Mouse (Mus musculus): ENCODE results near the gene Prlhr.

The Prlhr gene

DNA sequence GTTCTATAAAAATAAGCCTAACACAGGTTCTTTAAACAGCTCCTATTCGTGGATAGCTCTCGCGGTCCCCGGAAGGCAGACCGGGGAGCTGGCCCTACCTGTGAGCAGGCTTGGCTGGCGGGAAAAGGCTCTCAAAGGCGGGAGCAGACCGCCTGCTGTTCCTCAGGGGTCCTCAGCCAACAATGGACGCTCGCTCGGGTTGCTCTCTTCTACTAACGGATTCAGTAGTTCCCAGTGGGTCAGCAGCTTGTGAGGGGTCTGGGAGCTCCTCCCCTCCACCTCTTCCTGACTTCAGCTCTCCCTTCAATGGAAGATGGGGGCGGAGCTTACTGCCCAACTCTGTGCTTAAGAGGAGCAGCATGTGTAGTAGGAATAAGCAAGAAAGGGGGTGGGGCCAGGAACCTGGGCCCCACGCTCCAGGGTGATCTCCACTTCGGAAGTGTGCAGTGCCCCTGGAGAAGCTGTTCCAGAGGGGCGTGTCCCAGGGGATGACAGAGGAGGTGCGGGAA, at the start of gene Prlhr:
Prlhr (minus strand) TSS at position 51 of the 509 bp plus-strand sequence.
- no peak for DNase-seq

DNA sequence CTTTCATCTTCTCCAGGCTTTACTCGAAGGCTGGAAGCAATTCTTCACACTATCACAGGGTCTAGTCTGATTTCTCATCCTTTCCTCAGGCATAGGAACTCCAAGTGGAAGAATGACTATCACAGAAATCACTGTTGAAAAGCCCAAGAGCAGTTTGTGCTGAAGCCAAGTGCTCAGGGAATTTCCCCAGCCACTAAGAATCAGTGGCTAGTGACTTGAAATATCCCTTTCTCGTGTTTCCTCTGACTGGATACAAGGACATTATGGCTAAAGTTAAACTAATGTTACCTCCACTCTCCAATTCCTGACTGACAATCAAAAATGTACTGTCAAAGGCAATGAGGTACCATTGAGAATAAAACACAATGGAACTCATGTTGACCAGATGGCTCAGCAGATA, 47.0 kb upstream of the Prlhr start:
- no peak for DNase-seq

DNA sequence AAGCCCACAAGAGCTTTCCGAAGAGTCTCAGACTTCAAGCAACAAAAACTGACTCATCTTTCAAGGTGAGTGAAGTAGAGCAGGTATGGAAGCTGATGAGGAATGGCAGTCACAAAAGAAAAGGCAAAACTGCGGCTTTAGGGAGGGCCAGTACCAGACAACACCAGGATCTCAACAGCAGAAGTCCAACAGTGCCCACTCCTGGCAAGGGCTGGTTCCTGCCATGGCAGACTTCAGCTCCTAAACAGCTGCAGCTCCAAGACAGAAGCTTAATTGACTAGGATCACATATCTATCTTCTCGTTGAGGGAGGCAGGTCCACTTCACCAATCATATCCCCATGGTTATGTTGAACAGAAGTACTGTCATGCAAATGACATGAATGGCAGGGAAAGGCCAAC, 45.3 kb upstream of the Prlhr start:
- DNase-seq, result no peak

DNA sequence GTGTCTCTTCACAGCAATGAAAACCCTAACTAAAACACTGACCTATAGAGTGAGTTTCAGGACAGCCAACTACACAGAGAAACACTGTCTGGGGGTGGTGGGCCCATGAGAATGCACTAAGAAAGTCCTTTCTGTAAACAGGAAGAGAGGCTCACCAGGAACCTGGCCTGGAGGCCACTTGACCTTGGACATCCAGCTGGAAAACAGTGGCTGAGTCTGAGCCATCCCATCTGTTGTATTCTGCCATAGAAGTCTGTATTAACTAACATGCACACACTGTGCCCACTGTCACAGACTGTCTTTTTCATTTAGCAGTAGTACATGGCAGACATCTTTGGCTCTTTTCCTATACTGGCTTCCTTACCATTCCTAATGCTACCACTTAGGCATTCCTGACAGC, 32.1 kb upstream of the Prlhr start:
- DNase-seq, result peak; percentile 14 to 16

DNA sequence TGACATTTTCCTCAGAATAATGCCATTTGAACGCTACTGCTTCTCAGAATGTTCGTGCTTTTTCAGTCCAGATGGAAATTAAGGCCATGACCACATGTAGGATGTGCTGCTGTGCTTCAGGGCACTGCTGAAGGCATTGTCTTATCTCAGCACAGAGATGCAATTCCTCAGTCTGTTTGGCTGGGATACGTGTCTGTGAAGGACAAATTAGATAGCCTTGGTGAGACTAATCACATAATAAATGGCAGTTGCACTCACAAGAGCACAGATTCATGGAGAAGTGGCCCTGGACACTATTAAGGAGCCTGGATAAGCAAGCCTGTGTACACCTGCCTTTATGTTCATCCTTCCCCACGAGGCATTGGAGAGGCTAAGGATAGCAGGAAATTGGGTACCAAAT, 29.1 kb upstream of the Prlhr start:
- DNase-seq, result no peak

DNA sequence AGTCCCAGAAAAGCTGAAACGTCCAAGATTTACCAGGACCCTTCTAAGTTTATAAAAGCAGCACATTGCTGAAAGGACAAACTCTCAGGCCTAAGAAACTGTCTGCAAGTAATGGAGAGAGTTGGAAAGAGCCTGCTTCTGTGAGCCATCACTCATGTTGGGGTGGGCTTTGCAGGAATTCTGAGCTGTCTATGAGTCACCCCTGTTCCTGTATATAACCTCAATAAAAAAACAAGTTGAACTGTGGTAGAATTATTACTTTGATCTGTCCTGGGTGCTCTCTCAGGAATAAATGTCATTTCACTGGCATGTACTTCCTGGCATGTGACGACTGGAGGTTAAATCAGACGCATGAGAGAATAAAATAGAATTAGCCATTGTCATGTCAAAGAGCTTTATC, 27.7 kb upstream of the Prlhr start:
- DNase-seq, result no peak

DNA sequence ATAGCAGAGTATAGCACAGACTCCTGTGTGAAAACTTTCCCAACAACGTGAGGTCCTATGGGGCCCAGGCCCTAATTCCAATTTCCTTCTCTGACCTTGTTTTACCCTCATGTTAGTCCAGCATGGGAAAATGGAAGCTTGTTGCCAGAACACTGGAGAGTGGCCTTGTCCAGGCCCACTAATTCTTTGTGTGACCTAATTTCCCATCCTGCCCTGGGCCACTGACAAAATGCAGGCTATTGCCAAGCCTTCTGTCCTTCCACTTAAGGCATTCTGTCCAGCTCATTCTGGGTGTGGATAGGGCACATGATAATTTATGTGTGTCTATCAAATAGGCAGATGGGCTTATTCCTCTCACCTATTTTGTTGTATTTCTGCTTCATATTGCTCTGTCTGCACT, 21.5 kb upstream of the Prlhr start:
- DNase-seq, result no peak

DNA sequence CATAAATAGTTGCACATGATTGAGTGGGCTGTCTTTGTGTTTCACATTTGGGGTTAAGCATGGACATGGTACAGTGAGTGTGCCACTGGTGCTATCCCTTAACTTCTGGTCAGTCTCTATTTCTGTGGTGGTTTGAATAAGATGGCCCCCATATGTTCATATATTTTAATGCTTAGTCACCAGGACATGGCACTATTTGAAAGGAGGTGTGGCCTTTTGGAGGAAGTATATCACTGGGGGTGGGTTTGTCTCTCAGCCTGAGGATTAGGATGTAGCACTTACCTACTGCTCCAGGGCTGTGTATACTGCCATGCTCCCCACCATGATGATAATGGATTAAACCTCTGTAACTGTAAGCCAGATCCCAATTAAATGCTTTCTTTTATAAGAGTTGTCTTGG, 17.2 kb upstream of the Prlhr start:
- DNase-seq, result no peak

DNA sequence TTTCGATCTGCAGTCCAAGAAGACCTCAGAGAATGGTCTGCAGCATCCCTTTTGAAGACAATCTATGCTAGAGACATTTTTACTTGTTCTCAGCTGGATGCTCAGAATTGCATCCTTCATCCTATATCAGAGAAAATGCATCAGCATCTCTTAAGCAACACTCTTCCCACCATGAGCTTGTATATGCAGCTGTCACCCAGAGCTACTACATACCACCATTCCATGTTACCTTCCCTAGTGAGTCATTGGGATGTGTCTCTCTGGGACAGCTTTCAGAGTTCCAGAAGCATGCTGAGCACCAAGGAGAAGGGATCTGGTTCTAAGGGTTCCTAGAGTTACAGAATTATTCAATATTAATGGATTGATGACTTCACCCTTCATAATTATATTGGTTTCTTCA, 10.8 kb upstream of the Prlhr start:
- no peak for DNase-seq

DNA sequence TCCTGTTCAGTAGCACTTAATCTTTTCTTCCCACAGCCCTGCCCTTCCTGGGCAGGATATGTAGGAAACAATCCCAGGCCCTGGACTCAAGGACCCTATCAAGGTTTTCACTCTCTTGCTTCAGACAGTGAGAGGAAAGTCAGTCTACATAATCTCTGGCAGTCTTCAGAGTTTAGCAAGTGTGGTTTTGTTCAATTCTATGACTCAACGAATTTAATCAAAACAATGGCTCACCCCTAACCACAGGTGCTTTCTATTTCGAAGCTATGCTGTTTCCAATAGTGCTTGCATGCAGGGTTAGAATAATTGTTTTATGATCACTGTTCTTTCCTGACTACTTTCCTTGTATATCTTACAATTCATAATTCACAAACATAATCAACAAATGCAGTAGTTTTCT, 9.7 kb upstream of the Prlhr start:
- DNase-seq, result no peak

DNA sequence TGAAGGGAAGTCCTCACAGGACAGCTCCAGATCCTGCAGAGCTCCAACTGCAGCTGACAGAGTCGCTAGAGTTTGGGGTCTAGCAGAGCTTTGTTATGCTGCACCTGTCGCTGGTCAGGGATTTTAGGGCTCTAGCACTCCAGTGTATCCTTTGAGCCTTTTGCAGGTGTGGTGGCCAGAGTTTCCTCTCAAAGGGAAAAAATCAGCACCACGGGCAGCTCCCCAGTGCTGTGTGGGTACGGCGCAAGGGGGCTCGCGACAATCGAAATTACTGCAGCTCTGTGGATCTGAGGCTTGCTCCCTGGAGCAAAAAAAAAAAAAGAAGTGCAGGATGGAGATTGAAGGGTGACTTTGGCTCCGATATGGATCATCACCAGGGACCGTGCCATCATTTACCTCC, 742 bp upstream of the Prlhr start:
- DNase-seq, result peak; percentile 48 to 87

DNA sequence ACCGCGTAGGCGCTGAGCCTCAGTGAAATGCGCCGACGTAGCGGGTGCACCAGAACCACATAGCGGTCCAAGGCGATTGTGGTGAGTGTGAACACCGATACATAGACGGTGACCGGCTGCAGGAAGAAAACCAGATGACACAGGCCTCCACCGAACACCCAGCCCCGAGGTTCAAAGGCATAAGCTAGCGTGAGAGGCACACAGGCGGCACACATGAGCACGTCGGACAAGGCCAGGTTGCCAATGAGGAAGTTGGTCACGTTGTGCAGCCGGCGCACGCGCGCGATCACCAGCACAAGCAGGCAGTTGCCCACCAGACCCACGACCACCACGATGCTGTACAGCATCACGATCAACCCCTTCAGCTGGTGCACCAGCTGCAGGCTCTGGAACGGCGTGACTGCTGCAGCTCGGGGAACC, 506 bp downstream of the Prlhr start:
- DNase-seq, result no peak

DNA sequence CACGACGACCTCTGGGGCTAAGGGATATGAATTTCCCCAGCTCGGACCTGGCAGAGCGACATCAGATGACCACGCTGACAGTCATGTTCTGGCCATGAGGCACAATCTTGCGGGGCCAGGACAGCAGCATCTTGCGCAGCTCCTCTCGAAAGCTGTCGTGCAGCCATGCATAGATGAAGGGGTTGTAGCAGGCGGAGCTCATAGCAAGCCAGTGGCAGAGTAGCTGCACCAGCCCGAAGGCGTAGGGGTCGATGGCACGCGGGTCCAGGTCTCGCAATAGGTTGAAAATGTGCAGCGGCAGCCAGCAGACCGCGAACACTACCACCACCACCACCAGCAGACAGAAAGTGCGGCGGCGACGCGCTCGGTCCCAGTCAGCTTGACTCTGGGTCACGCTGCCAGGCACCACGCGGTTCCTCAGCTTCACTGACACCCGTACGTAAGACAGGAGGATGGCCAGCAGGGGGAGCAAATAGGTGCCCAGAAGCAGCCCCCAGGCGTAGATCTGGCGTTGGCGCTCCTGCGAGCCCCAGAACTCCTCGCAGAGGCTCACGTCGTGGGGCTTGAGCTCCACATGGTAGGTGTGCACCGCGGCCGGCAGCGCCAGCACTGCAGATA, 1.0 kb downstream of the Prlhr start:
- DNase-seq, result peak; percentile 52 to 83

DNA sequence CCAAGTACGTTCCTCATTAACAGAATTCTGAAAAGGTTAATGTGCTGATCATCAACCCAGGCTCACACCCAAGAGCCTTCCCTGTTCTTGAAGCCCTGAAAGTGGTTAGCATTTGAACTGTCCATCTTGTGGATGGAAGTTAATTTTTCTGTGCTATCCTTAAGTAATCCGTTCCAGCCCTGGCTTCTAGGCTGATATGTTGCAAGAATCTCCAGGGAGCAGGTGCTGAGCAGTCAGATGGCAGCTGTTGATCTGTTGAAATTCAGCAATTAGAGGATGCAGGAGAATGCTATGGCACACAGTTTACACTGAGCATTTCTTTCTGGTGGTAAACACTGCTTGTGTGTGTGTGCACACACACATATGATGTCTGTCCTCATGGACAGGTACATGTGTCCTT, 2.4 kb downstream of the Prlhr start:
- DNase-seq, result no peak

DNA sequence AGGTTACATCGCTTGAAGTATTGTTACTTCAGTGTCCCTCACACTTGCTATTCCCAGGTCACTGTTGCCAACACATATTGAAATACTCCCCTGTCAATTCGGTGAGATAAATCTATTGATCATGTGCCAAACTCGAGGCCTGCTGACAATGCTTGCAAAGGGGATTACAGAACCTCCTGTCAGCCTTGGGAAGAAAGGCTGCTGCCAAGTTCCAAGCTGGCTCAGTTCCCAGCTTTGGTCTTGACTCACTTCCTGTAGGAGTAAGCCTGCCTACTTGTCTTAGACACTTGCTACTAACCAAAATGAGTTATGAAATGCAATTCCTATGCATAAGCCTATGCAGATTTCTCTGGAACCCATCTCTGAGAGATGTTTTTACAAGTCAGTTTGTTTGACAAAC, 4.2 kb downstream of the Prlhr start:
- DNase-seq, result peak; percentile 17 to 62

DNA sequence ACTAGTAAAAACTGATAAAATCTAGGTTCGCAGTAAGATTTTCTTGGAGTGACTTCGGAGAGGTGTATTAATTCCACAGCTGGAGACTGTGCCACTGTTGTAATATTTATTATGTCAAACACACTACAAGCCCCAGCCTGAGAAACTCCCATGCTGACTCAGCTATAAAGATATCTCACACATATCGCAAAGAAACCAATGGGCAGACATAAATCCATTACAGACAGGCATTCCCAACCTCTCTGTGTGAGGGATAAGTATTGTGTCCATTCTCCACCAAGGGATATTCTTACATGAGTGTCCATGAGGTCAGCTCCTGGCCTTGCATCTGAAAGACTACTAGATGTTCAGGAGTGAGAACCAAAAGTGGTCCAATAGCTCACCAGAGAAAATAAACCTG, 4.7 kb downstream of the Prlhr start:
- DNase-seq, result no peak

DNA sequence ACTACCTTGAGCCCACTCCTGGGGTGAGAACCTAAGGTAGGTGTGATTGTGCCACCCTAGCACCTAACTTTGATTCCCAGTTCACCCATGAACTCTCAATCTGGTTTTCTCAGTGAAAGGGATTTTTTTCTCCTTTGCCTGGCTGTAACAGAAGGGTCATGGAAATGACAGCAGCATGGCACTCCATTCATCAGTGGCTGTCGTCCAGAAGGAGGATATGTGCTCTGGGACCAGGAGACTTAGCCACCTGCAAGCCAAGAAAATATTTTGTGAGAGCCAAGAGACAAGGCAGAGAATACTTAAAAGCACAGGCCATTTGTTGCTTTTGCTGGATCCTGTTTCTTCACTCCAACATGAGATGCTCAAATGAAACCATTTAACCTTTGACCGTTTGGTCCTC, 6.6 kb downstream of the Prlhr start:
- DNase-seq, result no peak

DNA sequence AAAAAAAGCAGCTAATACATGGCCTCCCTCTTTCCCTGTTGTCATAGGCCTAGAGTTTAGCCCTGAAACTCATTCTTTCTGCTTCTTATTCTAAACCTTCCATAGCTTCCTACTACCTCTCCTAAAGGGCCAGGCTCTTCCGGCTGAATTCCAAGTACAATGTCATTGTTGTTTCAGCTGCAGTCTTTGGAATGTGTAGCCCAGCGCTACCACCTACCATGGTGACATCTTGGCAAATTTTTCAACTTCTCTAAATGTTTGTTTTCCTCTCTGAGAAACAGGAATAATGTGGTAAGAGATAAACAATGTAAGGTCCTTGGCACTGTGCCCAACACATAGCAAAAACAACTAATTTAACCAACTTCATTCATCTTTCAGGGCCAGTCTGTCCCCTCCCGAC, 8.4 kb downstream of the Prlhr start:
- no peak for DNase-seq

DNA sequence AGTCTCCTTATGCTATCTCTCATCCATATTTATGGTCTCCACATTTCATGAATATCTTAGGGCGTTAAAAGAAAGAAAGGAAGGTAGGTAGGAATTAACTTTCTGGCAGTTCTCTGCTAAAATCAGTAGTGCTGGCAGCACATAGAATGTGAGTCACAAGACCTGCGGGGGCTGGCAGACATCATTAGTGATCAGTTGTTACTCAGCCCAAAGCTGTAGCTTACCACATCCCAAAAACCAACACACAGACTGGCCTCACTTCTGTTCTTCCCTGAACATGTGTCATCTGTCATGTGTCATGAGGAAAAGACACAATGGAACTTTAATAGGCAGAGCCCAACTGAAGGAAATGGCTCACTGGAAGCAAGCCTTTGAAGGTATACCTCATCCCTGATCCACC, 9.0 kb downstream of the Prlhr start:
- no peak for DNase-seq

DNA sequence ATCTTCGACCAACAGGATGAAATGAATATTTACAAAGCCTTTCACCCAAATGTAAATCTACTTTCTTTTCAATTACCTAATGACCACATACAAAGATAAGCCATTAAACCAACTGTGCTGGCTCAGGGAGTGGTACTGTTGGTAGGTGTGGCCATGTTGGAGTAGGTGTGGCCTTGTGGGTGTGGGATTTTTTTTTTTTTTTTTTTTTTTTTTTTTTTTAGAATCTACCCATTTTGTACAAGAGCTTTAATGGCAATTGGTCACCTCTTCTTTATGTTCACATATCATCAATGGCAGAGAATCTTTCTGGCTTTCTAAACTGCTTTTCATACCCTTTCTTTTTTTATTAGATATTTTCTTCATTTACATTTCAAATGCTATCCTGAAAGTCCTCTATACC, 12.3 kb downstream of the Prlhr start:
- DNase-seq, result no peak

DNA sequence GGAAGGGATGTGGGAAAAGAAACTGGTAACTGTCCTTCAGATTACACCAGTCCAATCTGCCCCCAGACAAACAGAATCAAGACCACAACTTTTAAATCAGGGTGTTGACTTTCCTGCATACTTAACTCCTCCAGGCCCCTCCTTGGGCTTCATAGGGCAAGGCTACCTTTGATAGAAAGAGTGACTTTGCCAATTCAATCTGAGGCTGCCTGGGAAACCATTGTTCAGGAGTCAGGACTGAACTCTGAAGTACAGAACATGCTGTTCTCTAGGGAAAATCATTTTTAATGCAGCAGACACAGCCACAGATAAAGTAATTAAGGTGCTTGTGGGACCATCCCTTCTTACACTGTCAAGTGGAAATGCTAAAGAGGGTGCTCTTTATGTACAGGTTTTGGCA, 27.6 kb downstream of the Prlhr start:
- no peak for DNase-seq

DNA sequence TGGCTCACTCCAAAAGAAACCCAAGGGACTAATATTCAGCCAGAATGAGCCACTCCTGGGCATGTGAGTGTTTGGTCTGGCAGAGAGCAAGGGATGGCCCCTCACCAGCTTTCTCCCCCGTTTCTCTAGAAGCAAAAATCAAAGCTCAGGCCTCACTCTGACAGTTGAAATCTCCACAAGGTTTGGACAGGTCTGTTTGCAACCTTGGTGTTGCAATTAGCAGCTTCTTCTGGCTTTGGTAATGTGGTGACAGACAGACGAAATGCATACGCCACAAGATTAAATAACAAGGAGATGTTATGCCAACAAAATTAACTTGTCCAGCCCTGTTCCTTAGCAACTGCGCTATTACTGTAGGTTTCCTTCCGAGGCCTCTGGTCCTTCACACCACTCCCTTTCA, 28.0 kb downstream of the Prlhr start:
- DNase-seq, result no peak

DNA sequence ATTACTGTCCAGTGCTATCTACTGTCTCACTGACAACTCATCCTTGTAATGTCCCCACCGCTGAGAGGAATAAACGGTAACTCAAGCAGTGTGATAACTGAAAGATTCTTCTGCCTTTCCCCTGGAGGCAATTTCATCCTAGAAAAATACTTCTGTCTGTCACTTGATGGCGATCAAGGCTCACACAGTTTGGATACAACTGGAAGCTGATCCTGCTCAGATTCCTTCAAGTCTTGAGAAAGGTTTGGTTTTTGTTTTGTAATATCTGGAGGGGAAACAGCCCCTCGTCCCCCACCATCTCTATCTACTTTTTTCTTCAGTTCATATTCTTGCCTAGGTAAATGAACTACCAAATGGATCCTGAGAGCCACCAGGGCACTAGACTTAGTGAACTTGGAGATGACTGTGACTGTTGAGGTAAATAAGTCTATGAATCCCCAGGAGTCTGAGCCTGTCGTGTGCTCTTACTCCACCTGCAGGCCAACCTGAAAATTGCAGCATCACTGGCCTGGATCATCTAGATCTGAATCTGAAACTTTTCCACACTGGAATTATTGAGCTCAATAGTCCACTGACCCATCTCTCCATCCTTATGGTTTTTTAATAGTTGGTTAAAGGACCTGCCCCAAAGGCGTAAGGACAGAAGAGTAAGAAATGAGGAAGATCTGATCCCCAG, 30.4 kb downstream of the Prlhr start:
- peak; percentile 6 to 60 for DNase-seq

DNA sequence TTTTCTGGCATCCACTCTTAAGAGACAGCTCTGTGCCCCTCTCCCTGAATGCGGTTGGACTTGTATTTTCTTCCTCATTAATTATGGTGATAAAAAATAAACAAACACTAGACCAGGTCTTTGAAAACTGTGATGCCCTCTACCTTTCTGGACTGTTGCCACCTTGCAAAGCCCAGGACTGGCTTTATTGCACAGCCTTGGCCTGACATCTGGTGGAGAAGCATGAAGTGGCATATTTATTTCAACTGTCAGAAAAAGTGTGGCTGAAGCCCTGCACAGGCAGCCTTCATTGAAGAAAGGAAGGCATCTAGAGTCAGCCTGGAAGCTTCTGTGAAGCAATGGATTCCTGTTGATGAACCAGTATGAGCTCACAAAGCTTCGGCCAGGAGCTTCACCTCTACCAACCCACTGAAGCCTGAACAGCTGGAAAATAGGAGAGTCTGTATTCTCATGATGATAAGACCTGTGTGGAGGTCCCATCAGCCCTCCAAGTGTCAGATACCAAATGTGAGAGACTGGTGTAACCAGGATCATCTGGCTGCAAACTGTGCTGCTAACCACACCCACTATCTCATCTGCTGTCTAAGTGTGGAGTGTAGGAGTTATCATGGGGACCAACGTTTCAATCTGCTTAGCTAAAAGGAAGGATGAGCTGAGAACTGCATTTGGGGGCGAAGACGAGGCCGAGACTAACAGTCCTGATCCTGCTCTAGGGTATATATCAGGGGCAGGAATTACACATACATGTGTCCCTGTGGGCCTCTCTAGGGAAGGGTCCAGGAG, 35.6 kb downstream of the Prlhr start:
- peak in 1 of 2 experiments; percentile 6 for DNase-seq

Measured in kidney, postnatal 36 days (tissue).